Mouse (Mus musculus) testis, postnatal 10 days (tissue): Measurements from ENCODE around the gene Cebpz.

Experiments
- DNase-seq: peaks from one replicate; pipeline ENCODE4 v3.0.0; 2021; ENCODE audit warnings: low spot score

The Cebpz gene

GRCm38 (mm10) chr17:78936466-78937228, at the start of gene Cebpz, which contains the start of gene Ndufaf7:
Gene Cebpz, minus strand, starts transcription at chr17:78937066.
Gene Ndufaf7, plus strand, starts transcription at chr17:78937136.
- peak; percentile 99 for DNase-seq

- no peak for DNase-seq
Observed at GRCm38 (mm10) chr17:78983736-78984135, 46.9 kb upstream of the Cebpz start.

- DNase-seq: no peak
Observed at GRCm38 (mm10) chr17:78983166-78983565, 46.3 kb upstream of the Cebpz start.

GRCm38 (mm10) chr17:78968500-78968899, 31.6 kb upstream of the Cebpz start:
- DNase-seq: no peak

GRCm38 (mm10) chr17:78966092-78966883, 29.4 kb upstream of the Cebpz start:
- no peak for DNase-seq

GRCm38 (mm10) chr17:78964387-78964786, 27.5 kb upstream of the Cebpz start:
- DNase-seq: no peak

GRCm38 (mm10) chr17:78959473-78959872, 22.6 kb upstream of the Cebpz start:
- no peak for DNase-seq

GRCm38 (mm10) chr17:78953240-78953639, 16.4 kb upstream of the Cebpz start:
- DNase-seq: no peak

GRCm38 (mm10) chr17:78952070-78952469, 15.2 kb upstream of the Cebpz start:
- no peak for DNase-seq

- DNase-seq: no peak
Observed at GRCm38 (mm10) chr17:78951225-78951624, 14.4 kb upstream of the Cebpz start.

GRCm38 (mm10) chr17:78942579-78942978, 5.7 kb upstream of the Cebpz start:
- no peak for DNase-seq

GRCm38 (mm10) chr17:78938927-78939326, 2.1 kb upstream of the Cebpz start:
- DNase-seq: no peak

GRCm38 (mm10) chr17:78937229-78937853, 475 bp upstream of the Cebpz start:
- no peak for DNase-seq

- no peak for DNase-seq
Observed at GRCm38 (mm10) chr17:78935857-78936256, 1.0 kb downstream of the Cebpz start.

GRCm38 (mm10) chr17:78917696-78918095, 19.2 kb downstream of the Cebpz start:
- DNase-seq: no peak

GRCm38 (mm10) chr17:78916899-78917298, 20.0 kb downstream of the Cebpz start:
- DNase-seq: no peak

GRCm38 (mm10) chr17:78916369-78916813, 20.5 kb downstream of the Cebpz start, which contains the start of gene Cebpzos:
Gene Cebpzos, plus strand, starts transcription at chr17:78916500.
- DNase-seq: peak; percentile 91

GRCm38 (mm10) chr17:78915772-78916171, 21.1 kb downstream of the Cebpz start:
- no peak for DNase-seq

GRCm38 (mm10) chr17:78913921-78914320, 22.9 kb downstream of the Cebpz start:
- DNase-seq: no peak

- no peak for DNase-seq
Observed at GRCm38 (mm10) chr17:78912861-78913281, 24.0 kb downstream of the Cebpz start.

GRCm38 (mm10) chr17:78909374-78909773, 27.5 kb downstream of the Cebpz start:
- no peak for DNase-seq

GRCm38 (mm10) chr17:78906892-78907291, 30.0 kb downstream of the Cebpz start, which contains the start of gene Sult6b1:
Gene Sult6b1, minus strand, starts transcription at chr17:78906992.
- no peak for DNase-seq
